Mouse (Mus musculus) mouse embryonic stem cell (cell line): ENCODE results near the gene Sgms1.

Experiments used
- in situ Hi-C, 2 experiments: fragments of 300-500 bp; cut with MboI; formaldehyde crosslinking; loops; 1 replicate in 1 of 2; 3 replicates in 1 of 2; pipeline ENCODE4 v1.14.3; 2019 to 2020; ENCODE audit warnings: low sequenced_read_pairs in 2 of 2, low pct_unique_long_range_greater_than_20kb in 1 of 2, mixed read lengths in 1 of 2; ENCODE audit not compliant: unreplicated experiment in 1 of 2

Gene Sgms1

DNA sequence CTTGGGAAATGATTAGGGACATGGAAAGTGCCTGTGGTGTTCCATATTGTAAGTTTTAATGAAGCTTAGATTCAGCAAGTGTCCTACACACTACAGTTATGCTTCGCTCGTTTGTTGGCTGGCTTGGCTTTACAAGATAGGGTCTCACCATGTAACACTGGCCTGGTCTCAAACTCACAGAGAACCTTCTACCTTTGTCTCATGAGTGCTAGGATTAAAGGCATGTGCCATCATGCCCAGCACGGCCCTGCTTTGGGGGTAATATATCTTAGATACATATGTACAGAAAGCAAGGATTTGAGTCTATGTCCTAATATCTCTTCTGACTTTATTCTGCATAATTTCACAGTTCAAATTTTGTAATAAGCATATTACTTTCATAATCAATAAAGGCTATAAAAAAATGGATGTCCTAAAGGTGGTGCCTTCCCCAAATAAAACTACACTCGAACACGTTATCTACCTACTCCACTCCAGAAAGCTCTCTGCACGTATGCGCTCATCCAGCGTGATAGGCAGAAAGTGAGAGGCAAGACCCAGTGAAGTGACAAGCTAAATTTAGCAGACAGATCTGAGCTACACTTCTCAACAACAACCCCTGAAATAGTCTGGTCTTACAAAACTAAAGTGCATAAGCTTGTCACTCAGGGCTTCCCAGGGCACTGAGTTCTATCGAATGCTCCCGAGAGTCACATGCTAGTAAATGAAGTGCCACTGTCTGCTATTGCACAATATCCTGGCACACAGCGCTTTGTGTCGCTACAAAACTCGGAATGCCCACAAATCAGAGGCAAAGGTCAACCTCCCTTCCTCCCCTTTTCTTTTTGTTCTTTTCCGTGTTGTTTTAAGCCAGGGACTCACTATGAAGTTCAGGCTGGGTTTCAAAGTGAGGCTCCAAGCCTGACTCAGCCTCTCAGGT lies 208.5 kb downstream of the Sgms1 start:
- in situ Hi-C loops: no loop called here

DNA sequence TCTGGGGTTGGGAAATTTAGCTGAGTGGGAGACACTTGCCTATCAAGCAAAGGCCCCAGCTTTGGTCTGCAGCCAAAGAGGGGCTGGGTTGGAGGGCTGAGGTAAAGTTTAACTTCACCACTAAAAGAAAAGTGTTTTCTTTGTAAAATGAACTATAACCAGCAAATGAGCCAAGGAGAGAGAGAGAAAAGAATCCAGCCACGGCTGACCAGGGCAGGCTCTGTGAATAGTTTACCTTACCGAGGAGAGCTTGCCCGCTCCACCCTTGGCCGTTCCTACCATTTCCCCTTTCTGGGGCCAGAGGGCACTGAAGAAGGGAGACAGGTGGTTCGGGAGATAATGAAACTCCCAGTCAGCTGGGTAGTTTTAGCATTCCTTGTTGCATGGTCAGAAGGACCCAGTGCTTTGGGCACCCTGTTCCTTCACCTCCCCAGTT lies 209.5 kb downstream of the Sgms1 start:
- in situ Hi-C loops: no loop called here

DNA sequence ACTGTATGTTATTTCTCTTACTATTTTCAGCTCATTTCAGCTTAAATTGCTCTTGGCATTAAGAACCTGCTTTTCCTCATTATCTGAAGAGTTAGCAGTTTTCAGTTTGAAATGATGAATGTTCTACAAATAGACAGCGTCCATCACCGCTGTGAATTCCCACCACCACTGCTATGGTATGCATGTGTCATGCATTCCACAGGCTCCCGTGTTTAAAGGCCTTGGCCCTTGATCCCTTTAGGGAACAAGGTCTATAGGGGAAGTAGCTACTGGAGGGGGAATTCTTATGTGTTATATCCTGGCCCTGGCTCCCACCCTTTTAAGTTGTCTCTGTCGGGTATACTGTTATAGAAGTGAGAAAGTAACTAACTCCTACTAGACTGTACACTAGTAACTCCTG lies 210.0 kb downstream of the Sgms1 start:
- in situ Hi-C loops: no loop called here

DNA sequence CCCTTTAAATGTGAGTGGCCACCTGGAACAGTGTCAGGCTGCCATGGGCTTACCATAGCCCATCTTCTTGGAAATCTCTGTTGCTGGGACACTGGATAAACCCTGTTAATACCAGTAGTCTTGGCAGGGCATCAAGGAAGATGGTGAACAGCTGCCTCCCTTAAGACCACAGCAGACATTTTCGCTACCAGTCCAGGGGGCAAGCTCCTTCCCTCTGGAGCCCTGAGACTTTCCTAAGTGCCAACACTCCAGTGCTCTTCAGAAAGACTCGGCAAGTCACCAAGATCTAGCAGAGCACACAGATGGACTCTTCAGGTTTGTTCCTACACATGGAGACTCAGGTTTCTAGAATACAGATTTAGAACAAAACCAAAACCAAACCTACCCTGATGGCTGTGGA lies 211.4 kb downstream of the Sgms1 start:
- in situ Hi-C loops: no loop called here

DNA sequence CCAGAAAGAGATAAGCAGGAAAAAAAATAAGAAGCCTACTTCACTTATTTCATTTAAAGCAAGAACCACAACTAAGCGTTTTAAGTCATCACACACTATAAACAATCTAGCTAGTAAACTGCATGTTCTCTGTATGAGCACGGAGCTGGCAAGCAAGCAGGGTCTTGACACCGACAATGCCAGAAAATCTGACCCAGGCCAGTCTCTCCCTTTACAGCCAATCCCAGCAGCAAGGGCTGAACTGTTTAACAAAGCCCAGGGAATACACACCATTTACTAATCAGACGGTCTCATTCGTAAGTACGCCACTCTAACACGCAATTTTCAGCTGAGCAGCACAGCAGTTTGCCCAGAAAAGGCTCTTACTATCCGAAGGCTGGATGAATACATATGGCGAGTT lies 213.1 kb downstream of the Sgms1 start:
- in situ Hi-C loops: no loop called here

DNA sequence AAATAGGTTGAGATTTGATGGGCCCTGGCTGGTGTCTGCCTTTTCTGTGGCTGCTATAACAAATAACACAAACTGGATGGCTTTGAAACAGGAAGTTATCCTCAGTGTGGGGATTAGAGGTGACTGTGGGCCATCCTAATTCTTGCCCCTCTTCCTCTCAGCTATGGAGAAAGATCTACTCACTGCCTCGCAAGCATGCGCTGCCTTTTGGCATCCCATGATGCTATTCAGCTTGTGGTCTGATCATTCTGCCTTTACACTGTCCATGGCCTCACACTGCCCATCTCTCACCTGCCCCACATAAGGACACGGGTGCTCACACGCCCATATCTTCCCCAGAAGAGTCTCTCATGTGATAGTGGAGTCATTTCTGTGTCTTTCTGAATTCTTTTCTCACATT lies 213.5 kb downstream of the Sgms1 start:
- in situ Hi-C loops: no loop called here

DNA sequence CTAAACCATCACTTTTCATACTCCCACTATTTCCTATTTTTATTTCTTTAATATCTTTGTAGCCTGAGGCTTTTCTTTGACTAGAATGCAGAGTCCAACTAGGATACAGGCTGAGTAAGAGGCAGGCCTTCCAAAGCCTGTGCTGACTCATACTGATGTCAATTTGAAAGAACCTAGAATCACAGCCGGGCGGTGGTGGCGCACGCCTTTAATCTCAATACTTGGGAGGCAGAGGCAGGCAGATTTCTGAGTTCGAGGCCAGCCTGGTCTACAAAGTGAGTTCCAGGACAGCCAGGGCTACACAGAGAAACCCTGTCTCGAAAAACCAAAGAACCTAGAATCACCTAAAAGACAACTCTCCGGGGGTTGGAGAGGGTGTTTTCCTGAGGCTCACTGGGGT lies 214.5 kb downstream of the Sgms1 start:
- in situ Hi-C loops: no loop called here

DNA sequence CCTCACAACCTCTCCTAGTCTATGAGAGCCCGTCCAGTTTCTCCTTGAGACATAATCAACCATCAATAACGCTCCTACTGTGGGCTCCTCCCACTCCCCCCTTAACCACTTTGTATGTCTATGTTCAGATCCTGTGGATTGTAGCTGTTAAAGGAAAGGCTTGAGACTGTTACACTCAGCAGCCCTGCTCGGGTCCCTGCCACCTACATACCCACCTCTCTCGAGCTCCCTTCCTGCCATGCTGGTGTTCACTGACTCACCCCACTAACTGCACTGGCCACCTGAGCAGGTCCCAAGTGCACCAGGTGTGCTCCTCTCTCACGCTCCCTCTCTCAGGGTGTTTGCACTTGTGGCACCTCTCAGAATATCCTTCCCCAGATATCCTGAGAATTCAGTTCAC lies 215.0 kb downstream of the Sgms1 start:
- in situ Hi-C loops: no loop called here

DNA sequence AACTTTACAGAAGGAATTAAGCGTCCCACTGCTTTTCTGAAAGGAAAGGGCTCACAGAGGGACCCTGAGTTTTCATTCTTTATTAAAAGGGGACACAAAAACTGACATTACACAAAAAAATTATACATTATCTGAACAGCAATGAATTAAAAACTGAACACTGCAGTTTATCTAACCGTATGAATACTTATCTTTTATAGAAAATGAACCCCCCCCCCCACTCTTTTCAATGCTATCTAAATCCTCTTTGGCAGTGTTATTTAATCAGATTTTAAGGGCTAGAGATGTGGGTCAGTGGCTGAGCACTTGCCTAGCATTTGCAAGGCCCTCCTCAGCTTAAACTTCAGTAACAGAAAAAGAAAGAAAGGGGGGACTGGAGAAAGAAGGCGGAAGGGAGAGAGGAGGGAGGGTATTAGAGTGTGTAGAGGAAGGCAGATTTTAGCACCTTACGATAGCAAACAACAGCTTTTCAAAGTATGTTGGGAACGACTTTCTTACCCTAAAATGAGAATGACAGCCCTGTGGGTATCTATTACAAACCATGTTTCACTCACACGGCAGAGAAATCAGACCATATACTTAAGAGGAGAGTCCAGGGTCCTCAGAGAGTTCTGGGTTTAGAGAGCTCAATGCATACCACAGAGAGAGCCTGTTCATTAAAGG lies 215.9 kb downstream of the Sgms1 start:
- in situ Hi-C loops: no loop called here

DNA sequence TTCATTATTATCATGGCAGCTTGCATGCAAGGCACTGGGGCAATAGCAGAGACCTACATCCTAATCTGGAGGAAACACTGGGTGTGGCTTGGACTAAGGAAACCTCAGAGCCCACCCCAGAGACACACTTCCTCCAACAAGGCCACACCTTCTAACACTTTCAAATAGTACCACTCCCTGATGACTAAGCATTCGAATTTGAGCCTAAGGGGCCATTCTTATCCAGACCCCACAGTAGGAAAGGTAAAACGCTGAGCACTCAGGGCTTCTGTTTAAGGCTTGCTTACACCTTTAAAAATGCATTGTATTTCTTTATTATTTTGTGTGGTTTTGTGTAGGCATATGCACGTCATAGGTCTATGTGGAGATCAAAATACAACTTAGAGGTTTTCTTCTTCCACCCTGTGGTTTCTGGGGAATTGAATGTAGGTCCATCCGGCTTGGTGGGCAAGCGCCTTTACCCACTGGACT lies 217.0 kb downstream of the Sgms1 start:
- in situ Hi-C loops: no loop called here

DNA sequence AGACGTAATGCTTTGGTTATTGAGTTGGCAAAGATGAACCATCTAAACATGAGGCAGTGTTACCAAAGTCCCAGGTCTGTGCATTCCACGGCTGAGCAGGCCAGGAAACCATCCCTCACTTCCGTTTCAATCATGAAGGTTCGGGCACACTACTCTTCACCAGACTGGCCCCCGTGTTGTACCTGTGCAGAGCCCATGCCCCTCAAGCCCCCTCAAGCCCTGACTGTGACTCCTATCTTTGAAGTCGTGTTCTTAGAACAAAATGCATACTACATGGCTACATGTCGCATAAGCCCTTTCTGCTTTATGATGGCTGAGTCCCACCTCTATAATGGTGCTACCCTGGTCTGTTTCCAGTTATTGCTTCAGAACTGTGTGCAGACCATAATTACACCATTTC lies 217.5 kb downstream of the Sgms1 start:
- in situ Hi-C loops: no loop called here

DNA sequence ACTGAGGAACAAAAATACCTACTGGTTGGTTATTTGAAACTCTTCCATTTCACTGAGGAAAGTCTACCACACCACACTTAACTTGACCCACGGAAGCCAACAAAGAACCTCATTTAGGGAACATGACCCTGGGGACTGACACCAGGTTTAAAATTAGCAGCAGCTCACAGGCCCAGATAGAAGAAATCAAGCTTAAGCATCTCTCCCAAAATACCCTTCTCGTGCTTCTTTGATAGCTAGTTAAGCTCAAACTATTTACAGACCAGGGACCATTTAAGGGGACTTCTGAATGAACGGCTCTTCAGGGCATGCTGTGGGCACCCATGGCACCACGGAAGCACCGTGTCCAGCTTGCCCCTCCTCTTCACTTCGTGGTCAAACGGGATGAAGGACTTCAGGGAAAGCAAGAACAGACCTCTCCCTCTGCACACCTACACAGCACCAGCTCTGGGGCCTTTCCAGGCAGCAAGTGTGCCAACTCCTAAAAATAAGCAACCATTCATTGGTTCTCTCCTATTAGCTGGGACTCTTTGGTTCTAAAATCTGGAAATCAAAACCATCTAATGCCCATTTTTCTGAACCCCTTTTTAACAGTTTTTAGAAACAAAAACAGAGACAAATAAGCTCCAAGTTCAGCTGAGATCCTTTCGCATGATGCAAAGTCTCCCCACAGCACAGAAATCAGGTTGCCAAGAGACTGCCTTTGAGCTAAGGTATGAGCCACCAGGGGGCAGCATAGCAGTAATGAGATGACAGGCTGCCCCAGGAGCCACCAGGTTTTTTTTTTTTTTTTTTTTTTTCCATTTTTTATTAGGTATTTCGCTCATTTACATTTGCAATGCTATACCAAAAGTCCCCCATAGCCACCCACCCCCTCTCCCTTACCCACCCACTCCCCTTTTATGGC lies 219.6 kb downstream of the Sgms1 start:
- in situ Hi-C loops: no loop called here

DNA sequence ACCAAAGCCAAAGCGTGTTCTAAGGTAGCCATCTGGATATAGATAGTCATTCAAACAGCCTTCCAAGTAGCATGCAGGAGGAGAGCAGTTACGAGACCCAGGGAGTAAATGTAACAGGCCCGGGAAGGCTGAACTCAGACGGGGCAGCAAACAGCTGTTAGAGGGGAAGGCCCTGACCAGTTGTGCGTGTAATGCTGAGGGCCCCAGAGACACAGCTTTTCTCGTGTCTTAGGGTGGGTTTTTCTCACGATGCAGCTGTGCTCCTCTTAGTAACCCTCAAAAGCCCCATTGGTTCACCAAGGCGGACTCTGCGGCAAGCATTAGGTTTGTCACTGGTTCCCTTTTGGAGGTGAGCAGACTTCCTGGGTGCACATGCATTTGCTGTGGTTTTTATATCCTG lies 221.5 kb downstream of the Sgms1 start:
- in situ Hi-C loops: no loop called here

DNA sequence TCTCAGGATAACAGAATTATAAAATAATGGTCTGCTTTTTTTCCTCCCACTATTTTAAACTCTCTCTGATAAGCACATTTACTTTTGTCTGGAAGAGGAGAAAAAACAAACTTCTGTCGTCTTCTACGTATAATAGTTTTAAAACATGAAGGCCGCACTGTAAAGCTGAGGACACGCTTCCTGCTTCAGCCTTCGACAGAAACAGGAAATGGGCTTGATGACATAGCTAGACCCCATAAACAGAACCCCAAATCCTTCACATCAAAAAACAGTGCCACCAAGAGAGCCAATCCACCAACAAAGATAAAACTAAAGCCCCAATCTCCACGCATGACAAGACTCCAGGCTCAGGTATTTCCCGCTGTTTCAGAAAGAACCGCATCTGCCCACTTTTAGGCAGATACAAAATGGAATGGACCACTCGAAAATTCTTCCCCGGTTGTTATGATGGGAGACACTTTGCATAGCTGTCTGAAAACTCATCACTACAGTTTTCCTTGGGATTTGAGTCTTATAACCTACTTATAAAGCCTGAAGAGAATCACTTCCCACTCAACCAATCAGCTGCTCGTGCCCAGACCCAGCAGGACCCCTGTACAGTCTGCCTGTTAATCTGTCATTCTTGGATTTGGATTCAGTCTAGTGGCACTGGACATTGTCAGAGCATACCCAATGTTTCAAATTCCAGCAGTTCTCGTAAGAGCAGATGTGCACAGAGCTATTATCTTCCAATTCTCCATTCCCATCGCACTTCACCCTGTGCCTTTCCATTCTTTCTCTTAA lies 222.5 kb downstream of the Sgms1 start:
- in situ Hi-C loops: no loop called here

DNA sequence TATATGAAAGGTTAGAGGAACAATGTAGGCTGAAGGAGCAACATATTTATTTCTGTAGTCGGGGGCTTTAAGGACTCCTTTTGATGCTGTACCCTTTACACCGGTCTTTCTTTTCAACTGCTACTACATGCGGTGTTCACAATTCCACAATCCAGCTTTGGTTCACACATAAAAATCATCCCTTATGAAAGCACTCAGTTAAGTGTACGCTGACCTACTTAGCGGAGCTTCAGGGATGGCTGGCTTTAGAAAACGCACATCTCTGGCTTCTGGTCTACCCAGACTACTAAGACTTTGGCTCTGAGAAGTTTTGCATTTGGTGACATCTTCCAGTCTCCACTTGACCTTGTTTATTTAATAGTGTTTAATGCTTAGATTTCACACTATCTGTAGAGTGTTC lies 223.8 kb downstream of the Sgms1 start:
- in situ Hi-C loops: no loop called here

DNA sequence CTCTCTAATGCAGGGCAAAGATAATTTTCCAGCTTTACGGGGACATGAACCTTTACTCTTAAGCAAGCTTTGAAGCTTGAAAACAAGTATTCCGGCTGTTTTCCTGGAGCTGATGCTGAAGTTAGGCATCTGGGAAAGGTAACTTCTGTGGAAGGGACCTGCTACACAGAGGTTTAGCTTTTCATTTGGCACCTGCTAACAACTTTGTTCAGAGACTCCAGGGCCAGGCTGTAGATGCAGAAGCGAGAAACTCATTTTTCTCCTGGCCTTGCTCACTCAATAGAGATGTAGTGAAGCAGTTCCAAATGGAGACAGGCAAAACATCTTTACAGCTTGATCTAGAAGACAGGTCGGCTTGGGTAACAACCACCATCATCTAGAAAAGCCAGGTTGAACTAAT lies 225.4 kb downstream of the Sgms1 start:
- in situ Hi-C loops: no loop called here

DNA sequence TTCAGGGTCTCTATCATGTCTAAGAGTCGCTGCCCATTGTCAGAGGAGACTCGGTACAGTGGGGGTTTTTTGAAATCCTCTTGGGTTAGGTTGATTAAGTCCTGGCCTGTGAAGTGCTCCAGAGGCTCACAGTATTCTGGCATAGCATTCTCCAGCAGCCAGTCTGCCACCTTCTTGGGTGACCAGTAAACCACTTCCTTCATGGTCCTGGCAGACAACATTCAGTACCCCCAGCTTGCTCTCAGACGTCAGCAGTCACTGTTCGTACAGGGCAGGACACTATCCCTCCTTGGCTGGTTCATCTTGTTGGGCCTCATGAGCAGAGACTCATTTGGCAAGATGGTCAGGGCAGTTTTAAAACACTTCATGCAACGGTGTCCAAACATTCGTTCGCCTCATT lies 229.6 kb downstream of the Sgms1 start:
- in situ Hi-C loops: no loop called here

DNA sequence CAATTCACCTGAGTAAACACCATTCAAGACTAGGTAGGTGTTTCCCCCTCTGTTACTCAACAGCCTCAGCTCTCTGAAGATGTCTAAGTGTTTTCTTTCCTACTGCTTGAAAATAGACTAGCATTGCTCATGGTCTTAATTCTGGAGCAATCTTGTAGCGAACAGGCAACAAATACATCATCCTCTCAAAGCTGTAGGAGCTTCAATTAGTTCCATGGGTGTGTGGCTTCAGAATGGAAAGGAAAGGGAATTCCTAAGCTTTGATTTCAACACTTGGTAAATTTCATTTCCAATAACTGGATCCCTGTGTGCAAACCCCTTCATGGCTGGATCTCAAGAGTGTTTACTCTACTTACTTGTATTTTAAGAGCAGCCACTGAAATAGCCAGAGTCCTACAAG lies 230.3 kb downstream of the Sgms1 start:
- in situ Hi-C loops: no loop called here
